Mouse (Mus musculus) thymus, adult 18-20 months (tissue): ENCODE data around the gene Itga4.

Experiments
- DNase-seq, 2 experiments: peaks; one replicate each; pipeline ENCODE4 v3.0.0; 2022; ENCODE audit warnings: mixed read lengths in 2 of 2

The Itga4 gene

GRCm38 (mm10) chr2:79357835-79358234, 102.6 kb downstream of the Itga4 start:
- DNase-seq, result no peak

- DNase-seq, result no peak
Measured at GRCm38 (mm10) chr2:79362029-79362428, 106.8 kb downstream of the Itga4 start.

- DNase-seq, result no peak
Measured at GRCm38 (mm10) chr2:79363920-79364319, 108.7 kb downstream of the Itga4 start.

- no peak for DNase-seq
Measured at GRCm38 (mm10) chr2:79367451-79368450, 112.5 kb downstream of the Itga4 start.

- DNase-seq, result no peak
Measured at GRCm38 (mm10) chr2:79368661-79369060, 113.4 kb downstream of the Itga4 start.

GRCm38 (mm10) chr2:79369061-79369524, 113.9 kb downstream of the Itga4 start:
- no peak for DNase-seq

GRCm38 (mm10) chr2:79369905-79370304, 114.7 kb downstream of the Itga4 start:
- no peak for DNase-seq

- peak; percentile 23 to 32 for DNase-seq
Measured at GRCm38 (mm10) chr2:79370711-79371312, 115.6 kb downstream of the Itga4 start.

- no peak for DNase-seq
Measured at GRCm38 (mm10) chr2:79371326-79372153, 116.3 kb downstream of the Itga4 start.

GRCm38 (mm10) chr2:79372154-79372467, 116.9 kb downstream of the Itga4 start:
- DNase-seq, result no peak

GRCm38 (mm10) chr2:79372486-79373200, 117.4 kb downstream of the Itga4 start:
- no peak for DNase-seq

GRCm38 (mm10) chr2:79378346-79379086, 123.3 kb downstream of the Itga4 start:
- DNase-seq, result no peak

- no peak for DNase-seq
Measured at GRCm38 (mm10) chr2:79379087-79380041, 124.1 kb downstream of the Itga4 start.
